Mouse (Mus musculus) hindlimb bud, embryonic 11.5 days (tissue): ENCODE data around the gene Tbc1d22b.

Experiments
- DNase-seq: peaks from one replicate; pipeline ENCODE4 v3.0.0-alpha.2; 2012; ENCODE audit warnings: low read depth, low spot score; ENCODE audit errors: extremely low spot score

Gene Tbc1d22b

GRCm38 (mm10) chr17:29540426-29540825 lies 9.2 kb upstream of the Tbc1d22b start:
- no peak for DNase-seq

GRCm38 (mm10) chr17:29541419-29541818 lies 8.2 kb upstream of the Tbc1d22b start:
- no peak for DNase-seq

DNA sequence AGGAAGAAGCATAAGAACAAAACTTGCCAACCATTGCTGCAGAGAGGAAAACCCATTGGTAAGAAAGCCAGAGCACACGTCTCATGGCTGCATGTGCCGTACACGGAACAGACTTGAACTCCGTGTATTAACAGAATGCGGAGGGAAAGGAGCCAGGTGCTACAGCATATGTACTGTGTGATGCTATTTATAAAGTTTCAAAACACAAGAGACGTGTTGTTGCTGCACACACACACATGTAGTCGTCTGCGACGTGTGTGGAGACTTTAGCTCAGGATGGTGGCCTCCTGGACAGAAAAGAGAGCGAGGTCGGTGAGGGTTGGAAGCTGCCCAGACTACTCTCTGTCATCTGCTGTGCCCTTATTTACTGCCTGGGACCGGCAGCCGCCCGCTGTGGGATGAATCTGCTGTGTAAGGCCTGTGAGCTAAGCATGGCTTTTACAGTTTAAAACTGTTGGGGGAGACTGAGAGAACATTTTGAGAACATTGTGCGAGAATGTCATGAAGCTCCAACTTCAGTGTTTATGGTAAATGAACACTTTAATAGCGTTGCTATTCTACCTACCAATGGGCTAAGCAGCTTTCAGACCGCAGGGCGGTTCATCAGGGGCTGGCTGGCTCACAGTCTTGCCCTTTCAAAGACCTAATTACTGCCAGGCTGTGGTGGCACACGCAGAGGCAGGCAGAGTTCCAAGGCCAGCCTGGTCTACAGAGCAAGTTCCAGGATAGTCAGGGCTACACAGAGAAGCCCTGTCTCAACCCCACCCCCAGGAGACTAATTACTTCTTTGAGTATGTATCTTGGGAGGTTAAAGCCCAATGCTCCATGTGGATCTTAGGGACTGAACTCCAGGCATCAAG lies 6.5 kb upstream of the Tbc1d22b start:
- no peak for DNase-seq

DNA sequence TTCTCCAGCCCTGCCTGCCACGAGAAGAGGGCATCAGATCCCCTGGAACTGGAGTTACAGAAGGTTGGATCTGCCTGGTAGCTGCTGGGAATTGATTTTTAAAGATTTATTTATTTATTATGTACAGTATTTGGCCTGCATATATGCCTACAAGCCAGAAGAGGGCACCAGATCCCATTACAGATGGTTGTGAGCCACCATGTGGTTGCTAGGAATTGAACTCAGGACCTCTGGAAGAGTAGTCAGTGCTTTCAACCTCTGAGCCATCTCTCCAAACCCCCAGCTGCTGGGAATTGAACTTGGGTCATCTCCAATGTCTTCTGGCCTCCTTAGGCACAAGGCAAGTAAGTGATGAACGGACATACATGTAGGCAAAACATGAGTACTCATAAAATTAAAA lies 5.5 kb upstream of the Tbc1d22b start:
- no peak for DNase-seq

DNA sequence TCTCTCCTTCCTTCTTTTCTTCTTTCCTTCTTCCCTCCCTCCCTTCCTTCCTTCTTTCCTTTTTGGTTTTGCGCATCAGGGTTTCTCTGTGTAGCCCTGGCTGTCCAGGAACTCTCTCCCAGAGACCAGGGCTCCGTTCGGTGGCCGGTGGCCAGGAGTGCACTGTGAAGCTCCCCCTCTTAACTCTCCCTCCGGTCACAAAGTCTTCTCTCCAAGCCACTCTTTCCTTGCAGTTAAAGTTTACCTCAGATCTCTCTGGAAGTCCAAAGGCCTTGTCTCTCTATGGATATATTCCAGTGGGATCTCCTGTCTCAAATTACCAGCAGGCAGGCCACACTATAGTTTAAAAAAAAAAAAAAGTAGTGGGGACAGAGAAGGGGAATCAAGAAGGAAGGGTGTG lies 4.3 kb upstream of the Tbc1d22b start:
- DNase-seq, result no peak

GRCm38 (mm10) chr17:29548494-29548893 lies 1.1 kb upstream of the Tbc1d22b start:
- no peak for DNase-seq

DNA sequence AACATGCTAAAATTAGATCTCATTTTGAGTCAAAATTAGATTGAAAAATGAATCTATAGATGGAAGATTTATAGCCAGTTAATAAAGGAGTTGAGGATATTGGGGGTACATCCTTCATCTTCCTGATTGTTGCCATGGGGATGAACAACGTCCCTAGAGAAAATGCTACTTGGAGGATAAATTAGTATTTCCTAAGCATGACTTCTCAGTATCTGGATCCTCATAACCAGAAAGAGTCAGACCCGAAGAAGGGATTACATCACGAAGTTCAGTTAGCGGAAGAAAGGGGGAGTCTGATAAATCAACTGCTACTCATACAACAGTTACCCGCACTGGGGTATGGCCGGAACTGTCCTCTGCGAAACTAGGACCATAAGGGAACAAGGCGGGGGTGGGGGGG lies 591 bp upstream of the Tbc1d22b start:
- no peak for DNase-seq

- no peak for DNase-seq
Measured at GRCm38 (mm10) chr17:29551019-29551418, 1.4 kb downstream of the Tbc1d22b start.

- DNase-seq, result no peak
Measured at GRCm38 (mm10) chr17:29552162-29552732, 2.7 kb downstream of the Tbc1d22b start, which contains the start of gene Tmem217. Tmem217 (minus strand) TSS chr17:29552385.

- DNase-seq, result no peak
Measured at GRCm38 (mm10) chr17:29554176-29554575, 4.6 kb downstream of the Tbc1d22b start.

- DNase-seq, result no peak
Measured at GRCm38 (mm10) chr17:29556456-29556855, 6.9 kb downstream of the Tbc1d22b start.

DNA sequence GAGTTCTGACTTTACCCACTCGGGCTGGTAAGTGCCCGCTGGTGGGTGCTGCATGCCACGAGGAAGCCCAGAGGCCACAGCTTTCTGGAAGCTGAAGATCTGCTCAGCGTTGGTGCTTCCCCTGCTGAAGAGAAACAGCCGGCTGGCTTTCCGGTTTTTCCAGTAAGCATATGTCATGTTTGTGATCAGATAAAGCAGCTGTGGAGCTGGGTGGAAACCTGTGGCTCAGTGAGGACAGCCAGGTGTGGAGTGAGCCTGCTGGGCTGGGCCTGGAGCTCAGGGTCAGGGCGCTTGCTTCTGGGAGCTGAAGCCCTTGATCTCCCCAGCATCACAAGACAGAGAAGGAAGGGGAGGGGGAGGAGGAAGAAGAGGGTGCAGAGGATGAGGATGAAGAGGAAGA lies 7.3 kb downstream of the Tbc1d22b start:
- DNase-seq, result no peak

- DNase-seq, result no peak
Measured at GRCm38 (mm10) chr17:29558476-29558875, 8.9 kb downstream of the Tbc1d22b start.

DNA sequence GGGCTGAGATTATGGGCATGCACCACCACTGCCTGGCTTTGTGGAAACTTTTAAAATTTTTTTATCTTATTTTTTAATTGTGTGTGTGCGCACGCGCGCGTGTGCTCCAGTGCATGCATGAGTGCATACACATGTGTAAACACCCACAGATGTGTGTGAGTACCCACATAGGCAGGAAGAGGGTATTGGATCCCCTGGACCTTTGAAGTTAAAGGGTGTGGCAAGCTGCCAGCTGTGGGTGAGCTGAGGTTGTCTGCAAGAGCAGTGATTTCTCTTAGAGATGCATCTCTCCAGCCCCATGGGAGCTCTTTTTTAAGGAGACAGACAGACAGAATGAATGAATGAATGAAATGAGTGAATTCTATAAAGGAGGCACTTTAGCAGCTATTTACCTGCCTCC lies 15.9 kb downstream of the Tbc1d22b start:
- no peak for DNase-seq

GRCm38 (mm10) chr17:29568435-29568834 lies 18.9 kb downstream of the Tbc1d22b start:
- no peak for DNase-seq

- no peak for DNase-seq
Measured at GRCm38 (mm10) chr17:29569831-29570230, 20.2 kb downstream of the Tbc1d22b start.

DNA sequence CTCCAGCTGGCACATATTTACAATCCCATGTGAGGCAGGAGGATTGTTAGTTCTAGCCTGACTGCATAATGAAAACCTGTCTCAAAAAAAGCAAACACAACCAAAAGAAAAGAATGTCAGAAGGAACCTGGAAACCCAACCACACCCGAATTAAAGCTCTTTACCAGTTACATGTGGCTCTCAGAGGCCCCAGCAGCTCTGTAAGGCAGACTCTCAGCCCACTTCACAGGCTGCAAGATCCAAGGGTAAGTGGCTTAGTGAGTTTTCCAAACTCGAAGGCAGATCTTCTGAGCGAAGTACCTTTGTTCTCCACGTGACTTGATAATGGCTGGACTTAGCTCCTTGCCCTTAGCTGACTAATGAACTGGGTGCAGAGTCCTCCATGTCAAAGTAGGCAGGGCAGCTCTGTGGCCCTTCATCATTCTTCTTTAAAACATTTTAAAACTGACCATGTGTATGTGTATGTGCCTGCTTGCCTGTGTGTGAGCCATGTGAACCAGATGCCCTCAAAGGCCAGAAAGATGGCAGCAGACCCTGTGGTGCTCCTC lies 30.1 kb downstream of the Tbc1d22b start:
- no peak for DNase-seq

GRCm38 (mm10) chr17:29583569-29583968 lies 34.0 kb downstream of the Tbc1d22b start:
- no peak for DNase-seq

DNA sequence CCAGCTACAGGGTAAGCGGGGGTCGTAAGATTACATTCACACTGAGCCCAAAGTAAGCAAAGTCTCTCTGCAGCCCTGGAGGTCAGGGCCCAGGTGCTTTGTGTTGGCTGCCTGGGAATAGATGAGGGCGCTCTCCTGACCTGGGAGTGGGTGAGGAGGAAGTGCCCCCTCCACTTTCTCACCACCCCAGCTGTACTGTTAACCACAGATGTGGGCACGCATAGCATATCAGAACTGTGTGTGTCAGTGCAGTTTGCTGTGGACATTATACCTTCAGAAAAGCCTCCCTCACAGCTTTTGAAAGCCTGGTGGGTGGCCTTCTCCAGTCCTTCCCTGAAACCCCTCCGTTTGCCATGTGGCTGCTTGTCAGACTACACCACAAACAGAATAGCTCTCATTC lies 34.7 kb downstream of the Tbc1d22b start:
- DNase-seq, result no peak

- DNase-seq, result no peak
Measured at GRCm38 (mm10) chr17:29584737-29585136, 35.2 kb downstream of the Tbc1d22b start.

DNA sequence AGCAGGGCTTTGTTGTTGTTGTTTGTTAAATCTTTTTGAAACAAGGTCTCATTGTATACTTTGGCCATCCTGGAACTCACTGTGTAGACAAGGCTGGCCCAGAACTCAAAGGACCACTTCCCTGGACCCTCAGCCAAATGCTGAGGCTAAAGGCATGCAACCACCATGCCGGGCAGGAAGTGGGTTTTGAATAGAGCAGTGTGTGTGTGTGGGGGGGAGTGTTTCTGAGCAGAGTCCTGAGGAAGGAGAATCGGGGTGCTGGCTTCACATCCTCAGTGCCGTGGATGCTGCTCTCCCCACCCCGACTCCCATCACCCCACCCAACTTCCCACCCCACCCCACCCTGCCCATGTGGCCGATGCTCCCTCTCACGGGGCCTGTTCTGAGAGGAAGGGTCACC lies 35.9 kb downstream of the Tbc1d22b start:
- no peak for DNase-seq

DNA sequence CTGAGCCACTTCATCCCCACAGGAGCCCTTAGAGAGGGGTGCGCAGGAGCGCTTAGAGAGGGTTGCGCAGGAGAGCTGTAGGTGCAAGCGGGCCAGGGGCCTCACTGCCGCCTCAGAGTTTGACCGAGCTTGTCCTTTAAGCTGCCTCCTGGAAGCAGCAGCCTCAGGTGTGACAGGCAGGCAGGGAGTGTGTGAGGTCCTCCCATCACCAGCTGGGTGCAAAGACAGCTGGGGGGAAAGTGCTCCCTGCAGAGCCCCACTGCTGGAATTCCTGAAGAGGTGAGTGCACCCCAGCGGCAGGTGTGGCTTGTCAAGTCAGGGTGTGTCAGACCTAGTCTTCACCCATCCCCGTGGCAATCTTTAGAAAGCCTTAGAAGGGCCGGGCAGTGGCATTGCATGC lies 37.3 kb downstream of the Tbc1d22b start:
- no peak for DNase-seq
